Mouse (Mus musculus): ENCODE data around the gene Rcor3.

DNA sequence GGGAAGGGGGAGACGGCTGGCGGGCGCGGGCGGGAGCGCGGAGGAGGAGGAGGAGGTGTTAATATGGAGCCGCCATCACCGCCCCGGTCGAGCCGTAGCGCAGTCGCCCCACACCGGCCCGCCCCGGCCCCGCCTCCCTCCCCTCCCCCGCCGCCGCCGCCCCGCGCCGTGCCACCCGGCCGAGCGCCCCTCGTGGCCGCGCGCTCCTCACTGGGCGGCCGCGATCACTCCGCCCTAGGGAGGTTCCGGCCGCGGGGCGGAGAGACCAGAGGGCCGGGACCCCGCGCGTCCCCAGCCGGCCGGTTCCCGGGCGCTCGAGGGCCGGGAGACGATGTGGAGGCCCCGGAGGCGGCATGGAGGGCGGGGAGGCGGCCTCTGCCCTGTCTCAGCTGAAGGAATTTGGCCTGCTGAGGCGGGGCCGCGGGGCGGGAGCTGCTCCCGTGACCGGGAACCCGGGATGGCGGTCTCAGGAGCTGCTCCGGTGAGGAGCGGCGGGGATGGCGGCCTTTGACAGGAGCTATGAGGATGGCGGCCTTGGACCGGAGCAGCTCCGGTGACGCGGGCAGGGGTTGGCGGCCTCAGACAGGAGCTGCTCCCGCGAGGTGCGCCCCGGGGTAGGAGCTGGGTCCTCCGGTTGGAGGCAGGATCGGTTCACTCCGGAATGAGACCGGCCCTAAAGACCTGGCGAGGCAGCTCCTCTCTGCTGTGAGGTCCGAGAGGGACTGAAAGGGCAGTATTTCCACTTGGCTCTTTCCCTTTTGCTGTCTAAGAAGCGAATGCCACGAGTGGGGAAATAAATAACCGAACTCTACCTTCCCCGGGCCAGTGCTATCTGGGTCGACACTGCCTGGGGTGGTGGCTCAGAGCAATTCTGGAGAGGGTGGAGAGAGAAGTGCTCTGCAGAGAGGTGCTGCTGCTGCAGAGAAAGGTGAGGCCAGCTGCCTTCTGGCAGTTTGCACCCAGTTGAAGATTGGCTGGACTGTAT lies at the start of gene Rcor3:
- TF ChIP-seq CTCF (IDR thresholded peaks at IDR 0.05; ENCODE audit: insufficient read depth, low read depth, low read length), result no peak; the same call in 1 of the 2 replicates
- peak; percentile 57 for TF ChIP-seq POLR2A (IDR thresholded peaks at IDR 0.05; ENCODE audit: insufficient read depth, low read depth, low read length)

All from olfactory bulb, adult 2 months (tissue).